Mouse (Mus musculus) erythroblast, embryonic 14.5 days (primary cell): ENCODE data around the gene Daam1. TPM values are rescaled to one million over a fixed set of nuclear protein-coding genes. Genes with fewer than 3 reads are reported as not detected.

Experiments
- H3K27me3 ChIP-seq: 2 replicates; pipeline ENCODE4 v1.6.1; 2012; ENCODE audit warnings: inconsistent platforms; ENCODE audit not compliant: control insufficient read depth
- H3K36me3 ChIP-seq: 2 replicates; pipeline ENCODE4 v1.6.1; 2012; ENCODE audit warnings: mild to moderate bottlenecking, inconsistent platforms; ENCODE audit not compliant: control insufficient read depth
- H3K4me1 ChIP-seq: 2 replicates; pipeline ENCODE4 v1.6.1; 2012; ENCODE audit warnings: inconsistent platforms; ENCODE audit not compliant: control insufficient read depth
- H3K4me3 ChIP-seq: replicated peaks from 2 replicates; pipeline ENCODE3; 2012; ENCODE audit warnings: moderate library complexity, mild to moderate bottlenecking, inconsistent platforms
- H3K9me3 ChIP-seq: 2 replicates; pipeline ENCODE4 v1.6.1; 2012; ENCODE audit warnings: low read length, inconsistent platforms, mixed read lengths; ENCODE audit not compliant: control insufficient read depth
- GATA1 ChIP-seq: IDR thresholded peaks from 2 replicates; pipeline ENCODE4 v1.6.1; 2012; ENCODE audit warnings: low read length, inconsistent platforms, mixed read lengths
- TAL1 ChIP-seq: IDR thresholded peaks from 3 replicates; pipeline ENCODE4 v1.6.1; 2012; ENCODE audit warnings: low read length, inconsistent platforms, mixed read lengths
- polyA plus RNA-seq: library from polyadenylated mRNA; stranded (reverse); fragments of >175 nt; gene quantifications from 2 replicates; pipeline ENCODE4 v1.2.3, GENCODE M21; 2012

Gene Daam1
- polyA plus RNA-seq, 1 experiment, result 2.2 TPM

DNA sequence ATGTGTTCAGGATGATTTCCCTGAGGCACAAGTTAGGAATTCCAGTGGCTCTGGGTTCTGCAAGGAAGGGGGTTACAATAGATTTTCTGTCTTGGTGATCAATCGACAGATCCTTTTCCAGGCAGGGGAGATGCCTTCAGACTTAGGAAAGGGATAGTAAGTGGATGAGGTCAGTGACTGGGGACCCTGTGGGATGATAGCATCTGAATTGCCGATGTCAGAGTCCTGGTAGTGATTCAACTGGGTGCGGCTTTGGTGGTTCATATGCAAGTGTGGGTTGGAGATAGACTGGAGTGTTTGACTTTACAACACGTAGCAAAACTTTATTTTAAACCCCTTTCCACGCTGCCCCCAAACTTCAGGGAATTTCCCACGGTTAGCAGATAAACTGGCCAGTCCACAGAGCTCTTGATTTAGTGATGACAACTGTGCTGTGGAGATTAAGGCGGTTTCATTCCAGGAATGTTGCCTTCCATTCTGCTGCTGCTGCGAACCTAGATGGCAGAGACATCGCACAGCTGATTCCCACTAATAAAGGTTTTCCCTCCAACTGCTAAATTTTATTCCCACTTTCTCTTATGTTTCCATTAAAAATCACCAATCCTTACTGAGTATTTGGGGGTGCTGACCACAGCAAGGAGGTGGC is 52.3 kb downstream of the Daam1 start:
- no peaks in the 10 kb centered on the region for H3K27me3 ChIP-seq
- TF ChIP-seq TAL1 (no peak), GATA1 (no peak)
- no peaks in the 10 kb centered on the region for H3K9me3 ChIP-seq
- peaks cover 33% of the 10 kb centered on the region for H3K36me3 ChIP-seq
- peaks cover 39% of the 10 kb centered on the region for H3K4me1 ChIP-seq
- no peak overlapping the region for H3K4me3 ChIP-seq

DNA sequence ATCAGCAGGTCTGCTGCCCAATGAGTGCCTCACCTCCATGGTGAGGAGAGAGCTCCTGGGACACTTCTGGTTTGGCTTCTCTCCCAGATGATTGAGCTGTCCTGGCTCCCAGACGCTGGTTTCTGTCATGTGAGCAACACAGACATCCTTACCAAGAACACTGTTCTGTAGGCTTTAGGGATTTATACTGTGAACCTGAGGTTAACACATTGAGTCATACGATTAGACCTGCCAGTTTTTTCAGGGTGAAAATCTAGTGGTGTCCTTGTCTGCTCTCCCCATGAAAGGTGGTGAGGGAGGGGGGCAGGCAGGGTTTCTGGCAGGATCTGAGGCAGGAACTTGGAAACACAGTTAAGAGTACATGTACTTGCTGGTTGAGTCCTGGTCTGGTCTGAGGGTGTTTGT is 54.3 kb downstream of the Daam1 start:
- H3K4me1 ChIP-seq, result peaks cover 49% of the 10 kb centered on the region
- H3K9me3 ChIP-seq, result no peaks in the 10 kb centered on the region
- peaks cover 47% of the 10 kb centered on the region for H3K36me3 ChIP-seq
- no peak overlapping the region for H3K4me3 ChIP-seq
- TF ChIP-seq TAL1 (no peak), GATA1 (no peak)
- H3K27me3 ChIP-seq, result no peaks in the 10 kb centered on the region

DNA sequence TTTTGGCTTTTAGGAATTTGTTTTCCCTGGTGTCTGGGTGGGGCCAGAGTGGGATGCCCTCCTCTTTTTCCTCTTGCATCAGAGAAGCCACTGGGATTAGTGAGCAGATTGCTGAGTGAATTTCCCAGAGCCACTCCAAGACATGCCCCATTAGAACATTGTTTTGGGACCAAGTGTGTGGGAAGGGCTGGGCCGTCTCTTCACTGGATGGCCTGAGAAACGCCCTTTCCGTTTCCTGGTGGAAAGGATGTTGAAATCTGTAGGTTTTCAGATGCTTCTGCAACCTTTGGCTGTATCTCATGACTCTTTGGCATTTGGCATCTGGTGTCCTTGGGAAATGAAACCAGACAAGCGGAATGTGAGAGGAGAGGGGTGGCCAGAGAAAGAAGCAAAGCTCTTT is 54.8 kb downstream of the Daam1 start:
- no peak for TF ChIP-seq GATA1
- no peak for TF ChIP-seq TAL1
- H3K9me3 ChIP-seq, result no peaks in the 10 kb centered on the region
- H3K4me3 ChIP-seq, result no peak overlapping the region
- H3K36me3 ChIP-seq, result peaks cover 49% of the 10 kb centered on the region
- no peaks in the 10 kb centered on the region for H3K27me3 ChIP-seq
- peaks cover 49% of the 10 kb centered on the region for H3K4me1 ChIP-seq

DNA sequence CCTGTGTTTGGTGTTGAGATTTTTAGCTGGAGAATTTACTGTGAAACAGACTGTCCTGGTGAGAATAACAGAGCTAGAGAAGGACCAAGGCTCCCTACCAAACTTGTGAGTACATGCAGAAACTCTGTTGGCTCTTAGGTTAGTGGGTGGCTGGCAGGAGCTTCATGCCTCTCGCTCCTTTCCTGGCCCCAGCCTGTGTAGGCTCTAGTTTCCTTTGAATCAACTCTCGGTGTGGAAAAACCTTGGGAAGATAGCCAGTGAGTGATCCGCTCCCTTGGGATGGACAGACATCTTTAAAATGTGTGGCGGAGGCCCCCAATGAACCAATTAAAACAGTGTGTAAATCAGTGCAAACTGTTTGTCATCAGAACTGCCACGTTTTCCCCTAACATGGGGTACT is 55.5 kb downstream of the Daam1 start:
- peaks cover 49% of the 10 kb centered on the region for H3K4me1 ChIP-seq
- H3K9me3 ChIP-seq, result no peaks in the 10 kb centered on the region
- H3K4me3 ChIP-seq, result no peak overlapping the region
- no peaks in the 10 kb centered on the region for H3K27me3 ChIP-seq
- no peak for TF ChIP-seq TAL1
- TF ChIP-seq GATA1, result no peak
- peaks cover 49% of the 10 kb centered on the region for H3K36me3 ChIP-seq

DNA sequence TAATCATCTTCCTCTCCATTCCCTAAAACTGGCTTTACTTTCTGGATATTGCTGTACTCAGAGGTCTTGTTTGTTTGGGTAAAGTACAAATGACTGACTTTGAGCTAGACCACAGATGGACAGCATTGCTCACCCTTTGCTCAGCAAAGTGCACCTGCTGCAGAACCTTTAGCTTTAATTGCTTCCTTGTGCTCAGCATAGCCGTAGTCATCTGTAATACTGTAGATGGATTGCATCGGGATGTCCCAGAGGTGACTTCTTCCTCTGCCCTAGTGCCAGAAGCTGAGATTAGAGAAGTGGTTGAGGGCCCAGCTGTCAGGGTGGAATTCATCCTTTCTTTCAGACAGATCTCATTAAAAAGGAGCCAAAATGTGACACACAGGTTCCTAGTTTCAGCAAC is 56.1 kb downstream of the Daam1 start:
- peaks cover 51% of the 10 kb centered on the region for H3K4me1 ChIP-seq
- TF ChIP-seq TAL1, result no peak
- no peak for TF ChIP-seq GATA1
- no peaks in the 10 kb centered on the region for H3K27me3 ChIP-seq
- no peak overlapping the region for H3K4me3 ChIP-seq
- peaks cover 51% of the 10 kb centered on the region for H3K36me3 ChIP-seq
- H3K9me3 ChIP-seq, result no peaks in the 10 kb centered on the region

DNA sequence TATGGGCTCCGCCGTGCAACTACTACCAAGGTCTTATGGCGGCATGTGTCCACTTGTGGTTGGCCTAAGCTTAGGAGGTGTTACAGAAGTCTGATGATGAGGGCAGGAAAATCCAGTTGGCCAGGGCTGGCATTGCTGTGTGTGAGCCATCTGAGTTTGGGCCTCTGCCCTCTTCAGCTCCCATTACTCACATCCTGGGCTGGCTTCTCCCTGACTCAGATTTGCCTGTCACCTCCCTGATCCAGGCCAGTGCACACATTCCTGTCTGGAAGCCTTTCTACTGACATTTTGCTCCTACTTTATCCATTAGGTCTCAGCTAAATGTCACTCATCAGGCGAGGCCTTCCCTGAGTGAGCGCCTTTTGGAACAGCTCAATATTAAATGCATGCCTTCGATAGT is 57.5 kb downstream of the Daam1 start:
- no peak overlapping the region for H3K4me3 ChIP-seq
- no peaks in the 10 kb centered on the region for H3K9me3 ChIP-seq
- no peaks in the 10 kb centered on the region for H3K27me3 ChIP-seq
- TF ChIP-seq GATA1, result no peak
- TF ChIP-seq TAL1, result no peak
- H3K4me1 ChIP-seq, result peaks cover 49% of the 10 kb centered on the region
- peaks cover 58% of the 10 kb centered on the region for H3K36me3 ChIP-seq

DNA sequence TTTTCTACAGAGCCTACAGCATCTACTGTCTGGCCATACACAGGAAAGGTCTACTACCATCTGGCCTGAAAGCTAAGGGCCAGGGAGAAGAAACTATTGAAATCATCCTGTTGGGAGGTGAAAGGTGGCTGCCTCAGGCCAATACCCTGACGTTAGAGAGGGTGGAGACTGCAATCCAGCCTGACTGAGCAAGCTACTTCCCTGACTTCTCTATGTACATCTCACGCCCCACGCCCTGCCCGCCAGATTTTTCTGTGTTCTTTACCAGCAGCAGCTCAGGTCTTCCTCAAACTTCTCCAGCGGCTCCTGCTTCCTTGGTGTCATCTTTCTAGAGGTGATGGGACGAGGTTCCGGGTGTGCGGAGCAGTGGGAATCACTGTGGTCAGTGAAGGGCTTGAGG is 58.4 kb downstream of the Daam1 start:
- TF ChIP-seq GATA1, result no peak
- no peak for TF ChIP-seq TAL1
- peaks cover 60% of the 10 kb centered on the region for H3K36me3 ChIP-seq
- H3K9me3 ChIP-seq, result no peaks in the 10 kb centered on the region
- no peak overlapping the region for H3K4me3 ChIP-seq
- H3K27me3 ChIP-seq, result no peaks in the 10 kb centered on the region
- H3K4me1 ChIP-seq, result peaks cover 48% of the 10 kb centered on the region

DNA sequence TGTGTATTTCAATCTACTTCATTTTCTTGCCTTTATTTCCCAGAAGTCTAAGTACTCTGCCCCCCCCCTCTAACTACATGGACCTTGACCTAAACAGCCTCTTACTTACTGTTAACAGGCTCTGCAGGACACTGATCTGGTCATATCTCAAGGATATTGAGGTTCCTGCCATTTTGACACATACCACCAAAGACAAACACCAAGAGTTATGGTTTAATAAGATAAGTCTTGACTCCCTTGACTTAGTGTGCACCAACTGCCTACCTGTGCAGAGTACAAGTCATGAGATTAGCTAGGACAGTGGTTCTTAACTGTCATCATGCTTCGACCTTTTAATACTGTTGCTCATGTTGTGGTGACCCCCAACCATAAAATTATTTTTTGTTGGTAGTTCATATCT is 59.4 kb downstream of the Daam1 start:
- H3K9me3 ChIP-seq, result no peaks in the 10 kb centered on the region
- no peak for TF ChIP-seq TAL1
- TF ChIP-seq GATA1, result no peak
- H3K4me3 ChIP-seq, result no peak overlapping the region
- H3K4me1 ChIP-seq, result peaks cover 42% of the 10 kb centered on the region
- no peaks in the 10 kb centered on the region for H3K27me3 ChIP-seq
- H3K36me3 ChIP-seq, result peaks cover 59% of the 10 kb centered on the region

DNA sequence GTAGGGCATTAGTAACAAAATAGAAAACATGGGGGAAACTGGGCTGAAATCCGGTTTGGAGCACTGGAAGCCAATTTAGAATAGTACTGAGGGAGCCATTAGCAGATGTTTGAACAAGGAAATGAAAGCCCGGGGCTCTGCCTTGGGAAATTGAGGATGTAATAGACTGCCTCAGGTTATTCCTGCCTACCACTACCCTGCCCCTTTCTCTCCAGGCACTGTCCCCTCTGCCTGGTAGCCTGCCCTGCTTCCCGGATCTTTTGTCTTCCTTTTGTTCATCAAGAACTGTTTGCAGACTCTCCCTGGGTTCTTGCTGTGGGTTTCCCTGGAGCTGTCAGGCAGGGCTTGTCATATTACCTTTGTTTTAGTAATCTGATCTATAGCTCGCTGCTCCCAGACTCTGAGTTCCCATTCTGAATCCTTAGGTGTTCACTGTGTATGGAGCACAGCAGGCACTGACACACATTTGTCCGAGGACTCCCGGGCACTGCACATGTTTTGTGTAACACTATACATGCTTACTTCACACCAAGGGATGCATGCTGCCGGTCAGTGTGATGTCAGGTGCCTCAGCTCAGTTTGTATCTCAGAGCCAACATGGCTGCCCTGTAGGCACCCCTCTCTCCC is 61.0 kb downstream of the Daam1 start:
- peaks cover 64% of the 10 kb centered on the region for H3K36me3 ChIP-seq
- no peak overlapping the region for H3K4me3 ChIP-seq
- H3K27me3 ChIP-seq, result no peaks in the 10 kb centered on the region
- H3K4me1 ChIP-seq, result peaks cover 39% of the 10 kb centered on the region
- no peaks in the 10 kb centered on the region for H3K9me3 ChIP-seq
- TF ChIP-seq TAL1, result no peak
